Mouse (Mus musculus) urinary bladder, postnatal 4 days (tissue): ENCODE results near the gene Col4a2.
"Not testable (repeated sequence)": the region's sequence is repeated elsewhere in the genome, so short reads cannot be mapped to it uniquely, and the experiment has no call there.

Source experiments
- DNase-seq, 2 experiments: peaks; one replicate each; pipeline ENCODE4 v3.0.0; 2021 to 2022; ENCODE audit warnings: low spot score in 2 of 2

Col4a2 gene

GRCm38 (mm10) chr8:11482537-11482936 lies 169.9 kb downstream of the Col4a2 start:
- DNase-seq = no peak

DNA sequence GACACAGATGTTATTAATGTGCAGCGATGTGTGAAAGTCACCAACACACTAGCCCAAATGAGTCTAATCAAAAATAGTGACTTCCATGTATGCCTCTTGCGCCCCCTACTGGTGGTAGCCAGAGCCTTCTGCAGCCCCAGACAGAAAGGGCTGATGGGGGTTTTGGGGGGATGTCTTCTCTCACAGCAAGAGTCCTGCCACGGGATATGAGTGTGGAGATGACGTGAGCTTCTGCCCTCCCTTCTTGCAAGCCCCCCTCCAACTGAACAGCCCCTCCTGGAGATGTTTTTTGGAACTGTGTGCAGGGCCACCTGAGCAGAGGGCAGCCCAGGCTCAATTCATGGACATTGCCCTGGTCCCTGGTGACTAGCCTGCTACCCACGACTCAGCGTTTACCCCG lies 173.5 kb downstream of the Col4a2 start:
- peak; percentile 51 to 78 for DNase-seq

- no peak for DNase-seq
Measured at GRCm38 (mm10) chr8:11487229-11487628, 174.6 kb downstream of the Col4a2 start.

GRCm38 (mm10) chr8:11492340-11492739 lies 179.7 kb downstream of the Col4a2 start:
- not testable (repeated sequence) for DNase-seq

- DNase-seq = peak; percentile 88 to 89
Measured at GRCm38 (mm10) chr8:11497017-11497990, 184.7 kb downstream of the Col4a2 start, which contains the start of gene Naxd. Gene Naxd, plus strand, starts transcription at chr8:11497506.

GRCm38 (mm10) chr8:11498281-11498680 lies 185.7 kb downstream of the Col4a2 start:
- DNase-seq = no peak
